ENCODE assay signal across 12 mouse cellular contexts in the genomic region with DNA sequence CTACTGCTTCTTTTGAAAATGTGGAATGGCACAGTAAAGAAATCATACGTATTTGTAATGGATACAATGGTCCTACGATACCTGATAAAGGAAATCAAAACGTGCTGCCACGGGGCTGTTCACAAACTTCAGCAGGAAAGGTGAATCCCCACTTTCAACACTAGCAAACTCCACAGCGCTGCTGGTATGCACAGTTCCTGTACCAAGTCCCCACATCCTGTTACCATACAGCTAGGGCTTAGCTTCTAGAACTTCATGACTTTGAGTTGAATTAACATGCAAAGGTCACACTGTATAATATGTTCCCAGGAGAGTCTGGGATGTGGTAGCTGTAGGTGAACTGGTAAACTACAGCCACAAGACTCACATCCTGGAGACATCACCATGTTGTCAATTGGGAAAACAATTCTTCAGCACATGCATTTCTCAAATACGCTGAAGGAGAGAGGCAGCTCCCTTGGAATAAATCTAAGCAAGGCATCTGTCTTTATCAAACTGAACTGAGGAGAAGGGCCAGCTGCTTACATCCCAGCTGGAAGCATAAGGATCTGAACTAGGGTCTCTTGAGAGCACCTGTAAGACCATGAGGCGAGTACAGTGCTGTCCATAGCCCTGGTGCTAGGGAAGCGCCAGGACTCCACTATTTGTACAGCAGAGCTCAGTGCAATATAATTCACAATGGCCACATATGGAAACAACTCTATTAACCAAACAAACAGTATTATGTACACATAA.
DNase-seq lines count a peak whose midpoint lies in the region; ATAC-seq lines count a peak whose summit lies in the region.
"Had no signal": no experiment of that assay in that cellular context is flagged by ENCODE, and none has a peak within 500 bp of the region (broad histone marks: within the 10 kb centered on the region; RNA-seq: fewer than 3 reads in every experiment).

No protein-coding gene starts in this region.

- H3K27ac ChIP-seq in kidney, embryonic 16.5 days (ENCODE audit: low read length): peak overlapping the region; percentile 17; the same call in 1 of the 2 replicates
- H3K27ac ChIP-seq: hindbrain, embryonic 12.5 days had no signal

- H3K9me3 ChIP-seq in kidney, embryonic 16.5 days (ENCODE audit: low read length): no peaks in the 10 kb centered on the region
- H3K9me3 ChIP-seq: hindbrain, embryonic 12.5 days; megakaryocyte, embryonic 14.5 days had no signal

- H3K36me3 ChIP-seq in kidney, embryonic 16.5 days (ENCODE audit: insufficient read depth, low read length): peaks cover 8% of the 10 kb centered on the region; the same call in 1 of the 2 replicates
- H3K36me3 ChIP-seq: hindbrain, embryonic 12.5 days had no signal

- H3K9ac ChIP-seq in kidney, embryonic 16.5 days (replicated peaks; ENCODE audit: low read length): no peak overlapping the region
- H3K9ac ChIP-seq: hindbrain, embryonic 12.5 days had no signal

- no peak for DNase-seq in kidney, adult 9 months
- DNase-seq in B cell, adult 2 months: peak; percentile 51
- DNase-seq in Muller cell, postnatal 12 days (ENCODE audit: inconsistent ontology term): no peak
- DNase-seq in urinary bladder, postnatal 14 days (ENCODE audit: low spot score): no peak
- no peak for DNase-seq in right cerebral cortex, postnatal 36 days (ENCODE audit: low spot score in 2 of 2)
- DNase-seq: layer of hippocampus, postnatal 36 days had no signal

- no peak for ATAC-seq in kidney, embryonic 16.5 days (ENCODE audit: low FRiP score, low TSS enrichment)
- ATAC-seq in activated CD4-positive, CD25-positive, alpha-beta regulatory T cell, adult 4 months: peak; percentile 88
- peak; percentile 52 for ATAC-seq in monocyte, adult 5-6 weeks (replicated peaks; ENCODE audit: insufficient number of reproducible peaks, low FRiP score, low TSS enrichment, poor library complexity, severe bottlenecking)
- ATAC-seq: Patski had no signal

- H3K4me3 ChIP-seq in kidney, embryonic 16.5 days (ENCODE audit: low read length): no peak overlapping the region
- H3K4me3 ChIP-seq: hindbrain, embryonic 12.5 days had no signal

- no peak overlapping the region for H3K4me2 ChIP-seq in kidney, embryonic 16.5 days (replicated peaks; ENCODE audit: low read depth, low read length)
- H3K4me2 ChIP-seq: hindbrain, embryonic 12.5 days had no signal

- 79% methylated on average over 8 of the region's 8 CpGs for WGBS in kidney, embryonic 16.5 days

- H3K4me1 ChIP-seq in kidney, embryonic 16.5 days (ENCODE audit: insufficient read depth, low read length): peaks cover 49% of the 10 kb centered on the region

- H3K27me3 ChIP-seq in kidney, embryonic 16.5 days (ENCODE audit: insufficient read depth, low read length): no peaks in the 10 kb centered on the region
- H3K27me3 ChIP-seq: hindbrain, embryonic 12.5 days; megakaryocyte, embryonic 14.5 days; Patski had no signal

Comparison
In these comparisons a context has a peak if more than half of its experiments do, and no peak if none do; other contexts are left out.
1. DNase-seq: peak in B cell, adult 2 months (2 of 2); none in kidney, adult 9 months (single experiment), Muller cell, postnatal 12 days (single experiment), urinary bladder, postnatal 14 days (single experiment) and right cerebral cortex, postnatal 36 days (0 of 2).